Mouse (Mus musculus): ENCODE results near the gene Tssk6. TPM values are rescaled to one million over a fixed set of nuclear protein-coding genes. Genes with fewer than 3 reads are reported as not detected.

The Tssk6 gene
- total and polyA plus RNA-seq, 3 experiments, result 0.16 to 0.49 (median 0.23) TPM

- no peak overlapping the region for H3K4me3 ChIP-seq
- no peak for TF ChIP-seq CTCF (IDR thresholded peaks at IDR 0.05)
- TF ChIP-seq POLR2A (IDR thresholded peaks at IDR 0.05; ENCODE audit: insufficient read depth, low read depth, low read length), result no peak
- no peak for TF ChIP-seq EP300 (IDR thresholded peaks at IDR 0.05; ENCODE audit: insufficient read depth, low read depth, low read length)
- WGBS, result 71% methylated on average over 2 of the region's 2 CpGs
- H3K79me2 ChIP-seq (replicated peaks; ENCODE audit: control insufficient read depth, insufficient read depth, low read length), result peaks cover 4% of the 10 kb centered on the region; the same call in 1 of the 2 replicates
- H3K27ac ChIP-seq, result peak overlapping the region; percentile 63
- DNase-seq, result no peak
- intact Hi-C loops (cut with DNase I), result loop anchor here (2.0 to 5.0 kb wide), 2 partner anchors 36 to 56 kb away; no protein-coding TSS in a partner anchor
- H3K4me1 ChIP-seq (ENCODE audit: control insufficient read depth, insufficient read depth, low read length), result peaks cover 14% of the 10 kb centered on the region
- H3K36me3 ChIP-seq (ENCODE audit: control insufficient read depth, insufficient read depth, low read length), result no peaks in the 10 kb centered on the region
- no peak overlapping the region for H3K9ac ChIP-seq (ENCODE audit: low read depth, low read length)
- no peaks in the 10 kb centered on the region for H3K27me3 ChIP-seq (ENCODE audit: control insufficient read depth, insufficient read depth, low read length)
These were observed 19.2 kb downstream of the Tssk6 start for GRCm38 (mm10) chr8:69921141-69921540.

GRCm38 (mm10) chr8:69923986-69924385 is 22.0 kb downstream of the Tssk6 start:
- Histone ChIP-seq H3K9ac (ENCODE audit: low read depth, low read length) (no peak overlapping the region), H3K36me3 (ENCODE audit: control insufficient read depth, insufficient read depth, low read length) (no peaks in the 10 kb centered on the region), H3K4me1 (ENCODE audit: control insufficient read depth, insufficient read depth, low read length) (peaks cover 13% of the 10 kb centered on the region), H3K27me3 (ENCODE audit: control insufficient read depth, insufficient read depth, low read length) (no peaks in the 10 kb centered on the region), H3K4me3 (no peak overlapping the region), H3K79me2 (replicated peaks; ENCODE audit: control insufficient read depth, insufficient read depth, low read length) (peaks cover 4% of the 10 kb centered on the region; the same call in 1 of the 2 replicates), H3K27ac (no peak overlapping the region)
- intact Hi-C loops (cut with DNase I), result loop anchor here (5.0 kb wide), 1 partner anchor 33 kb away; no protein-coding TSS in a partner anchor
- DNase-seq, result no peak
- WGBS, result 44% methylated on average over 1 of the region's 1 CpGs
- TF ChIP-seq CTCF (IDR thresholded peaks at IDR 0.05) (no peak), POLR2A (IDR thresholded peaks at IDR 0.05; ENCODE audit: insufficient read depth, low read depth, low read length) (no peak), EP300 (IDR thresholded peaks at IDR 0.05; ENCODE audit: insufficient read depth, low read depth, low read length) (no peak)

- no peak for DNase-seq
- H3K36me3 ChIP-seq (ENCODE audit: control insufficient read depth, insufficient read depth, low read length), result no peaks in the 10 kb centered on the region
- no peak for TF ChIP-seq EP300 (IDR thresholded peaks at IDR 0.05; ENCODE audit: insufficient read depth, low read depth, low read length)
- TF ChIP-seq CTCF (IDR thresholded peaks at IDR 0.05), result no peak
- TF ChIP-seq POLR2A (IDR thresholded peaks at IDR 0.05; ENCODE audit: insufficient read depth, low read depth, low read length), result no peak
- no peak overlapping the region for H3K4me3 ChIP-seq
- no peak overlapping the region for H3K27ac ChIP-seq
- intact Hi-C loops (cut with DNase I), result no loop called here
- H3K4me1 ChIP-seq (ENCODE audit: control insufficient read depth, insufficient read depth, low read length), result peaks cover 2% of the 10 kb centered on the region
- H3K27me3 ChIP-seq (ENCODE audit: control insufficient read depth, insufficient read depth, low read length), result no peaks in the 10 kb centered on the region
- no peak overlapping the region for H3K9ac ChIP-seq (ENCODE audit: low read depth, low read length)
- H3K79me2 ChIP-seq (replicated peaks; ENCODE audit: control insufficient read depth, insufficient read depth, low read length), result peaks cover 4% of the 10 kb centered on the region; the same call in 1 of the 2 replicates
These were observed 24.9 kb downstream of the Tssk6 start for GRCm38 (mm10) chr8:69926901-69927300.

GRCm38 (mm10) chr8:69933811-69934210 is 31.8 kb downstream of the Tssk6 start:
- WGBS, result 37% methylated on average over 2 of the region's 2 CpGs
- H3K4me3 ChIP-seq, result no peak overlapping the region
- H3K4me1 ChIP-seq (ENCODE audit: control insufficient read depth, insufficient read depth, low read length), result peaks cover 27% of the 10 kb centered on the region
- no peaks in the 10 kb centered on the region for H3K27me3 ChIP-seq (ENCODE audit: control insufficient read depth, insufficient read depth, low read length)
- H3K36me3 ChIP-seq (ENCODE audit: control insufficient read depth, insufficient read depth, low read length), result peaks cover 3% of the 10 kb centered on the region
- TF ChIP-seq POLR2A (IDR thresholded peaks at IDR 0.05; ENCODE audit: insufficient read depth, low read depth, low read length), result no peak
- TF ChIP-seq EP300 (IDR thresholded peaks at IDR 0.05; ENCODE audit: insufficient read depth, low read depth, low read length), result no peak
- H3K27ac ChIP-seq, result no peak overlapping the region; the same call in 1 of the 2 replicates
- H3K9ac ChIP-seq (ENCODE audit: low read depth, low read length), result no peak overlapping the region
- intact Hi-C loops (cut with DNase I), result loop anchor here (2.0 kb wide), 1 partner anchor 23 kb away; no protein-coding TSS in a partner anchor
- no peak for DNase-seq
- H3K79me2 ChIP-seq (replicated peaks; ENCODE audit: control insufficient read depth, insufficient read depth, low read length), result no peaks in the 10 kb centered on the region; the same call in 1 of the 2 replicates

GRCm38 (mm10) chr8:69934582-69934981 is 32.6 kb downstream of the Tssk6 start:
- H3K27me3 ChIP-seq (ENCODE audit: control insufficient read depth, insufficient read depth, low read length), result no peaks in the 10 kb centered on the region
- no peak overlapping the region for H3K9ac ChIP-seq (ENCODE audit: low read depth, low read length)
- no peak overlapping the region for H3K4me3 ChIP-seq
- 52% methylated on average over 5 of the region's 5 CpGs for WGBS
- no peak for DNase-seq
- H3K79me2 ChIP-seq (replicated peaks; ENCODE audit: control insufficient read depth, insufficient read depth, low read length), result peaks cover 3% of the 10 kb centered on the region; the same call in 1 of the 2 replicates
- H3K4me1 ChIP-seq (ENCODE audit: control insufficient read depth, insufficient read depth, low read length), result peaks cover 32% of the 10 kb centered on the region
- intact Hi-C loops (cut with DNase I), result loop anchor here (2.0 kb wide), 1 partner anchor 22 kb away; no protein-coding TSS in a partner anchor
- no peak for TF ChIP-seq POLR2A (IDR thresholded peaks at IDR 0.05; ENCODE audit: insufficient read depth, low read depth, low read length)
- no peak for TF ChIP-seq CTCF (IDR thresholded peaks at IDR 0.05)
- no peak for TF ChIP-seq EP300 (IDR thresholded peaks at IDR 0.05; ENCODE audit: insufficient read depth, low read depth, low read length)
- peaks cover 3% of the 10 kb centered on the region for H3K36me3 ChIP-seq (ENCODE audit: control insufficient read depth, insufficient read depth, low read length)
- 0 out of 2 replicates have a peak overlapping the region, but pooled peaks have one; percentile 21 for H3K27ac ChIP-seq

GRCm38 (mm10) chr8:69935431-69935830 is 33.4 kb downstream of the Tssk6 start:
- Histone ChIP-seq H3K36me3 (ENCODE audit: control insufficient read depth, insufficient read depth, low read length) (peaks cover 3% of the 10 kb centered on the region), H3K27me3 (ENCODE audit: control insufficient read depth, insufficient read depth, low read length) (no peaks in the 10 kb centered on the region), H3K4me3 (no peak overlapping the region), H3K27ac (no peak overlapping the region; the same call in 1 of the 2 replicates), H3K4me1 (ENCODE audit: control insufficient read depth, insufficient read depth, low read length) (peaks cover 40% of the 10 kb centered on the region), H3K79me2 (replicated peaks; ENCODE audit: control insufficient read depth, insufficient read depth, low read length) (peaks cover 5% of the 10 kb centered on the region), H3K9ac (ENCODE audit: low read depth, low read length) (no peak overlapping the region)
- intact Hi-C loops (cut with DNase I), result loop anchor here (2.0 kb wide), 1 partner anchor 21 kb away; no protein-coding TSS in a partner anchor
- TF ChIP-seq CTCF (IDR thresholded peaks at IDR 0.05), result no peak
- no peak for TF ChIP-seq POLR2A (IDR thresholded peaks at IDR 0.05; ENCODE audit: insufficient read depth, low read depth, low read length)
- no peak for TF ChIP-seq EP300 (IDR thresholded peaks at IDR 0.05; ENCODE audit: insufficient read depth, low read depth, low read length)
- WGBS, result 92% methylated on average over 3 of the region's 3 CpGs
- DNase-seq, result no peak

Measured in heart, adult 2 months (tissue).